Mouse (Mus musculus): ENCODE data around the gene Erc2.

DNA sequence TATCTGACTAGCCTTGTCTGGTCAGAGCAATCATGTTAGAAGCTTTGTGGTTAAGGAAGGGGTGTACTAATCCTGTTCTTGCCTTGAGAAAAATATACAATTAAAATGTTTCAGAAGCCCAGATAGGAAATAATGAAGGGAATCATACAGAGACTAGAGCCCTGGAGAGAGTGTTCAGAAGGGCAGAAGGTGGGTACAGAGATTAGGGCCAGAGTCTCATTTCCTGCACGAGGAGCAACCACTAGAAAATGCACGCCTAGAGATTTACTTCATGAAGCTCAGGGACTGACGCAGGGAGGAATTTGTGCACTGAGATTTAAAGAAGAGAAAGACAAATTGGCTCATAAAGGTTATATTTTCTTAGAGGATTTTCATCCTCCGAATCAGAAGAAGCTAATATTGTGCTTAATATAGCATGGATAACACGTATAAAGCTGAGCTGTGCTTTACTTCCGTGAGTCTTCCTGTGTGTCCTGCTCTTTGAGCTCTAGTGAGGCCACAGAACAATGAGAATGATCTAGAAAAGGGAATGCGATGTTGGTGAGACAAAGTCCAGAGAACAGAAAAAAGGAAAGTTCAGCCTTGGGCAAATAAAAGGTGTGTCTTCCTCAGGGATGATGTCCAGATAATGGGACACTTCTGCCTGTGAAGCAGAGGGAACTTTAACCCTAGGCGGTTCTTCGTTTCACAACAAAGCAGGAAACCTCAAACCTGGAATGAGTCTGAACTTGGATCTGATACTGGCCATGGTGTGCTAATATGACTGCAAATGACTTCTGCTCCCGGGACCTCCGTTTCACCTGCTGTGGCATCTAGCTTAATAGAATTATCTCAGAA is 45.0 kb downstream of the Erc2 start:
- TF ChIP-seq GATA1 (IDR thresholded peaks at IDR 0.05; ENCODE audit: borderline replicate concordance, low read length) (no peak), FLI1 (IDR thresholded peaks at IDR 0.05; ENCODE audit: low read length) (no peak)
